Mouse (Mus musculus): ENCODE data around the gene Tbx18.

The Tbx18 gene

GRCm38 (mm10) chr9:87708151-87708550 lies 22.9 kb downstream of the Tbx18 start:
- peak; percentile 43 for DNase-seq

GRCm38 (mm10) chr9:87702267-87702666 lies 28.8 kb downstream of the Tbx18 start:
- DNase-seq = no peak

- DNase-seq = no peak
These were observed 44.1 kb downstream of the Tbx18 start for GRCm38 (mm10) chr9:87686981-87687380.

DNA sequence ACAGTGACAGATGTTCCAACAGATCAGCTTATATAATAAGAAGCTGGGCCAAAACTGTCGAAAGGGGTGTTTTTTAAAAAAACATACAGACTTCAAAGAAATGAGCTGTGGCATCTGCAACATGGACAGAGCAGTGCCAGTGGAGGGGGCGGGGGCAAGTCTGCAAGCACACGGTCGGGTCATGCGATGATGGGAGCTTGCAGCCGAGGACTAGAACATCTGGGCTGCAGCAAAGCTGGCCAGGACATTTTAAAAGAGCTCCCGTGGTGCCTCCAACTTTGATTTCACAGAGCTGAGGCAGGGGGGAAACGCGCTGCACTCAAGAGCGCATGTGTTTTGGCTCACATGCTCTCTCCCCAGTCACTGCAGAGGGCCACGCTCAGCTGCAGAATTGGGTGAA lies 48.8 kb downstream of the Tbx18 start:
- DNase-seq = no peak
